Mouse (Mus musculus): ENCODE results near the gene Cxcr4.

GRCm38 (mm10) chr1:128569992-128570648, 22.0 kb downstream of the Cxcr4 start:
- no peak for TF ChIP-seq CTCF (IDR thresholded peaks at IDR 0.05; ENCODE audit: low read depth, low read length)
- no peak for TF ChIP-seq TAL1 (conservative IDR thresholded peaks at IDR 0.05; ENCODE audit: low read depth, low read length)
- TF ChIP-seq POLR2AphosphoS5 (IDR thresholded peaks at IDR 0.05; ENCODE audit: insufficient replicate concordance, low read depth, low read length), result no peak
- no peak for TF ChIP-seq GATA1 (IDR thresholded peaks at IDR 0.05; ENCODE audit: borderline replicate concordance, low read length)
